Mouse (Mus musculus) cerebellum, adult 2 months (tissue): Measurements from ENCODE around the gene Cysltr2.

Experiments
- CTCF ChIP-seq: fragments of 200-500 bp; IDR thresholded peaks from 2 replicates; pipeline ENCODE4 v1.5.1; 2011; ENCODE audit warnings: low read depth, mild to moderate bottlenecking, control low read depth, low read length, moderate library complexity, borderline replicate concordance; ENCODE audit not compliant: insufficient read depth
- POLR2A ChIP-seq: fragments of 200-500 bp; IDR thresholded peaks from 2 replicates; pipeline ENCODE4 v1.6.1; 2011; ENCODE audit warnings: low read length, control low read depth, borderline replicate concordance; ENCODE audit not compliant: insufficient read depth

DNA sequence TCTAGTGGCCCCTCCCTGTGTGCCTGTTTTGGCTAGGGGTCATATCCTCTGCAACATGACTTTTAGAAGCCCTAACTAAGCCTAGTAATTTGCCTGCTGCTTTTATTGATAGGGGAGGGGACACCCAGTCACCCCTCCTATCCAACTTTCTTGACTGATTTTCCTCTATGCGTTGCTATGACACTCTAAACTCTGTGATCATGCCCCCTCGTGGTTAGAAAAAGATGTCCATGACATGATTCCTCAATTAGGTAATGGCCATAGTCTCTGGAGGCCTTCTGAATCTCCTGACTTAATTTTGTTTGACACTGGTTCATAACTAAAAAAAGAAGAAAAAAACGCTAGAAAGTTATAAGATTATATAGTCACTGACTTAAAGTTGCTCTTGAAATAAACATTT is 15.6 kb downstream of the Cysltr2 start:
- TF ChIP-seq POLR2A, result no peak
- TF ChIP-seq CTCF, result no peak
